Mouse (Mus musculus) kidney, postnatal 0 days (tissue): ENCODE results near the gene Zfp648. TPM values are rescaled to one million over a fixed set of nuclear protein-coding genes. Genes with fewer than 3 reads are reported as not detected.

ENCODE experiments used
- ATAC-seq: fragments of 200-750 bp; cut with Nextera tagmentation; replicated peaks from 2 replicates; pipeline ENCODE4 v1.8.0; 2017; ENCODE audit warnings: low read depth, moderate number of reproducible peaks, moderate TSS enrichment, moderate library complexity; ENCODE audit not compliant: low FRiP score
- DNase-seq: peaks from one replicate; pipeline ENCODE4 v3.0.0-alpha.2; 2016; ENCODE audit warnings: low spot score
- H3K27ac ChIP-seq: fragments of 300-500 bp; sonication (generic); 2 replicates; pipeline ENCODE4 v1.5.1; 2014; ENCODE audit warnings: mild to moderate bottlenecking
- H3K27me3 ChIP-seq: fragments of 300-500 bp; sonication (generic); 2 replicates; pipeline ENCODE4 v1.6.1; 2014; ENCODE audit warnings: low read length, mixed read lengths; ENCODE audit not compliant: insufficient read depth
- H3K36me3 ChIP-seq: fragments of 300-500 bp; sonication (generic); 2 replicates; pipeline ENCODE4 v1.6.1; 2014; ENCODE audit warnings: low read length, mixed read lengths; ENCODE audit not compliant: insufficient read depth
- H3K4me1 ChIP-seq: fragments of 300-500 bp; sonication (generic); replicated peaks from 2 replicates; pipeline ENCODE4 v1.6.1; 2014; ENCODE audit warnings: antibody characterized with exemption, low read length, mixed read lengths; ENCODE audit not compliant: insufficient read depth
- H3K4me2 ChIP-seq: fragments of 300-500 bp; sonication (generic); 2 replicates; pipeline ENCODE4 v1.6.1; 2014; ENCODE audit warnings: mild to moderate bottlenecking, low read length, moderate library complexity, mixed read lengths
- H3K4me3 ChIP-seq: fragments of 300-500 bp; sonication (generic); replicated peaks from 2 replicates; pipeline ENCODE4 v1.5.1; 2014; ENCODE audit warnings: low read depth, low read length
- H3K9ac ChIP-seq: fragments of 300-500 bp; sonication (generic); 2 replicates; pipeline ENCODE4 v1.6.1; 2014; ENCODE audit warnings: low read depth, low read length
- H3K9me3 ChIP-seq: fragments of 300-500 bp; sonication (generic); replicated peaks from 2 replicates; pipeline ENCODE4 v1.6.1; 2016; ENCODE audit warnings: low read length, inconsistent platforms, mixed read lengths
- CTCF ChIP-seq: IDR thresholded peaks from 2 replicates; pipeline ENCODE4 v1.5.1; 2016; ENCODE audit warnings: antibody characterized with exemption, low read depth, mild to moderate bottlenecking, moderate library complexity
- WGBS: fragments of 180-500 bp; shearing (Covaris S2); extraction: QIAGEN DNeasy Blood & Tissue Kit; methylation state at CpG from one replicate; pipeline ENCODE4 v1.1.7; 2014; 5-methylcytosine and 5-hydroxymethylcytosine counted together
- polyA plus RNA-seq: library from polyadenylated mRNA; unstranded; fragments of >200 nt; fragmentation: Nextera tagmentation; extraction: Ambion mirVana; gene quantifications from 2 replicates; pipeline ENCODE4 v1.2.1, GENCODE M21; 2015

Zfp648 gene
- polyA plus RNA-seq, 1 experiment from 2014 or later, result 0.55 TPM

- H3K4me1 ChIP-seq, result no peaks in the 10 kb centered on the region; the same call in 1 of the 2 replicates
- no peaks in the 10 kb centered on the region for H3K36me3 ChIP-seq
- DNase-seq (no peak), ATAC-seq (no peak)
- H3K27ac ChIP-seq, result no peak overlapping the region
- H3K4me3 ChIP-seq, result no peak overlapping the region
- H3K27me3 ChIP-seq, result no peaks in the 10 kb centered on the region
- no peak overlapping the region for H3K9ac ChIP-seq
- WGBS, result 87% methylated on average over 4 of the region's 4 CpGs
- TF ChIP-seq CTCF, result no peak
- no peak overlapping the region for H3K4me2 ChIP-seq
- no peaks in the 10 kb centered on the region for H3K9me3 ChIP-seq
Measured at GRCm38 (mm10) chr1:154188229-154188628, 12.8 kb upstream of the Zfp648 start.

GRCm38 (mm10) chr1:154188631-154189030, 12.4 kb upstream of the Zfp648 start:
- no peak overlapping the region for H3K4me3 ChIP-seq
- no peak overlapping the region for H3K4me2 ChIP-seq
- H3K27ac ChIP-seq, result no peak overlapping the region
- no peak overlapping the region for H3K9ac ChIP-seq
- H3K36me3 ChIP-seq, result no peaks in the 10 kb centered on the region
- WGBS, result 43% methylated on average over 4 of the region's 4 CpGs
- no peak for TF ChIP-seq CTCF
- no peaks in the 10 kb centered on the region for H3K9me3 ChIP-seq
- H3K4me1 ChIP-seq, result no peaks in the 10 kb centered on the region; the same call in 1 of the 2 replicates
- H3K27me3 ChIP-seq, result no peaks in the 10 kb centered on the region
- ATAC-seq (no peak), DNase-seq (no peak)

GRCm38 (mm10) chr1:154189842-154190530, 11.0 kb upstream of the Zfp648 start:
- ATAC-seq (no peak), DNase-seq (peak; percentile 12)
- no peaks in the 10 kb centered on the region for H3K27me3 ChIP-seq
- peak; percentile 47 for TF ChIP-seq CTCF
- H3K4me1 ChIP-seq, result no peaks in the 10 kb centered on the region; the same call in 1 of the 2 replicates
- no peak overlapping the region for H3K27ac ChIP-seq
- no peak overlapping the region for H3K4me3 ChIP-seq
- WGBS, result 59% methylated on average over 14 of the region's 18 CpGs
- H3K36me3 ChIP-seq, result no peaks in the 10 kb centered on the region
- no peak overlapping the region for H3K4me2 ChIP-seq
- no peak overlapping the region for H3K9ac ChIP-seq
- no peaks in the 10 kb centered on the region for H3K9me3 ChIP-seq

GRCm38 (mm10) chr1:154198896-154199295, 2.1 kb upstream of the Zfp648 start:
- Histone ChIP-seq H3K9ac (no peak overlapping the region), H3K27me3 (0 out of 2 replicates have a peak, but pooled peaks cover 2% of the 10 kb centered on the region), H3K4me2 (no peak overlapping the region), H3K4me1 (no peaks in the 10 kb centered on the region), H3K27ac (no peak overlapping the region), H3K9me3 (no peaks in the 10 kb centered on the region), H3K36me3 (no peaks in the 10 kb centered on the region), H3K4me3 (no peak overlapping the region)
- ATAC-seq, result no peak
- WGBS, result 85% methylated on average over 10 of the region's 10 CpGs
- TF ChIP-seq CTCF, result no peak
- no peak for DNase-seq

- Histone ChIP-seq H3K4me2 (no peak overlapping the region), H3K27me3 (peaks cover 11% of the 10 kb centered on the region; the same call in 1 of the 2 replicates), H3K4me3 (no peak overlapping the region), H3K4me1 (no peaks in the 10 kb centered on the region; the same call in 1 of the 2 replicates), H3K9me3 (no peaks in the 10 kb centered on the region), H3K36me3 (no peaks in the 10 kb centered on the region), H3K27ac (no peak overlapping the region), H3K9ac (no peak overlapping the region)
- ATAC-seq (peak; percentile 17; the same call in 1 of the 2 replicates), DNase-seq (peak; percentile 24)
- TF ChIP-seq CTCF, result peak; percentile 19; the same call in 1 of the 2 replicates
- WGBS, result 56% methylated on average over 8 of the region's 8 CpGs
Measured at GRCm38 (mm10) chr1:154202580-154202979, 1.6 kb downstream of the Zfp648 start.

GRCm38 (mm10) chr1:154203386-154203785, 2.4 kb downstream of the Zfp648 start:
- Histone ChIP-seq H3K4me2 (no peak overlapping the region), H3K4me3 (no peak overlapping the region), H3K36me3 (no peaks in the 10 kb centered on the region), H3K27me3 (peaks cover 11% of the 10 kb centered on the region; the same call in 1 of the 2 replicates), H3K27ac (no peak overlapping the region), H3K9ac (no peak overlapping the region), H3K9me3 (no peaks in the 10 kb centered on the region), H3K4me1 (no peaks in the 10 kb centered on the region; the same call in 1 of the 2 replicates)
- 96% methylated on average over 5 of the region's 5 CpGs for WGBS
- no peak for DNase-seq
- TF ChIP-seq CTCF, result no peak
- ATAC-seq, result no peak
